Mouse (Mus musculus) bone marrow, adult 2 months (tissue): ENCODE data around the gene Map2k1. TPM values are rescaled to one million over a fixed set of nuclear protein-coding genes. Genes with fewer than 3 reads are reported as not detected.
"Not testable (repeated sequence)": the region's sequence is repeated elsewhere in the genome, so short reads cannot be mapped to it uniquely, and the experiment has no call there.

Experiments used
- H3K27ac ChIP-seq: fragments of 200-500 bp; 2 replicates; pipeline ENCODE4 v1.5.1; 2012; ENCODE audit warnings: low read depth, mild to moderate bottlenecking, control low read depth, inconsistent platforms, low read length; ENCODE audit not compliant: control insufficient read depth, poor library complexity, insufficient read depth
- H3K4me1 ChIP-seq: fragments of 200-500 bp; 2 replicates; pipeline ENCODE4 v1.6.1; 2011; ENCODE audit warnings: low read length; ENCODE audit not compliant: control insufficient read depth, insufficient read depth
- H3K4me3 ChIP-seq: fragments of 200-500 bp; replicated peaks from 2 replicates; pipeline ENCODE3; 2011; ENCODE audit warnings: mild to moderate bottlenecking, low read depth, low read length, control low read depth; ENCODE audit not compliant: control insufficient read depth
- CTCF ChIP-seq: fragments of 200-500 bp; IDR thresholded peaks from 2 replicates; pipeline ENCODE4 v1.5.1; 2011; ENCODE audit warnings: low read length, control low read depth; ENCODE audit not compliant: control insufficient read depth, insufficient read depth
- POLR2A ChIP-seq: fragments of 200-500 bp; IDR thresholded peaks from 2 replicates; pipeline ENCODE4 v1.6.1; 2011; ENCODE audit warnings: low read depth, mild to moderate bottlenecking, control low read depth, low read length, borderline replicate concordance; ENCODE audit not compliant: control insufficient read depth
- WGBS: fragments of 180-500 bp; shearing (Covaris S2); methylation state at CpG from one replicate; pipeline ENCODE4 v1.1.7; 2018; 5-methylcytosine and 5-hydroxymethylcytosine counted together
- polyA plus RNA-seq: library from polyadenylated mRNA; stranded (reverse); fragments of >200 nt; gene quantifications from 2 replicates; pipeline ENCODE4 v1.2.4, GENCODE M21; 2011; ENCODE audit warnings: low replicate concordance; ENCODE audit not compliant: missing spikeins, insufficient read depth, insufficient read length

Gene Map2k1
- polyA plus RNA-seq, 1 experiment: 22.2 TPM

GRCm38 (mm10) chr9:64197524-64197923 is 55.9 kb downstream of the Map2k1 start:
- TF ChIP-seq POLR2A (no peak), CTCF (no peak)
- no peak overlapping the region for H3K27ac ChIP-seq
- no peak overlapping the region for H3K4me3 ChIP-seq
- H3K4me1 ChIP-seq: peaks cover under 1% of the 10 kb centered on the region; the same call in 1 of the 2 replicates
- WGBS: 89% methylated on average over 8 of the region's 8 CpGs

- TF ChIP-seq CTCF (no peak), POLR2A (no peak)
- no peak overlapping the region for H3K27ac ChIP-seq
- WGBS: 83% methylated on average over 4 of the region's 4 CpGs
- no peak overlapping the region for H3K4me3 ChIP-seq
- no peaks in the 10 kb centered on the region for H3K4me1 ChIP-seq
These were observed 57.9 kb downstream of the Map2k1 start for GRCm38 (mm10) chr9:64195554-64195953.

GRCm38 (mm10) chr9:64193879-64194278 is 59.6 kb downstream of the Map2k1 start:
- Histone ChIP-seq H3K4me1 (no peaks in the 10 kb centered on the region), H3K4me3 (no peak overlapping the region), H3K27ac (no peak overlapping the region)
- 91% methylated on average over 1 of the region's 1 CpGs for WGBS
- TF ChIP-seq CTCF: no peak
- no peak for TF ChIP-seq POLR2A

- 86% methylated on average over 5 of the region's 5 CpGs for WGBS
These were observed 69.1 kb downstream of the Map2k1 start for GRCm38 (mm10) chr9:64184166-64184840.

GRCm38 (mm10) chr9:64183295-64183694 is 70.1 kb downstream of the Map2k1 start:
- not testable (repeated sequence) for H3K4me3 ChIP-seq, H3K27ac ChIP-seq, H3K4me1 ChIP-seq
- WGBS: 82% methylated on average over 5 of the region's 5 CpGs

More at GRCm38 (mm10) chr9:64184166-64184840, 69.1 kb downstream of the Map2k1 start:
- TF ChIP-seq CTCF: no peak
- TF ChIP-seq POLR2A: no peak
- H3K27ac ChIP-seq: no peak overlapping the region
- no peak overlapping the region for H3K4me3 ChIP-seq
- H3K4me1 ChIP-seq: no peaks in the 10 kb centered on the region; the same call in 1 of the 2 replicates

- TF ChIP-seq CTCF (peak; percentile 26), POLR2A (peak; percentile 83; the same call in 1 of the 2 replicates)
- Histone ChIP-seq H3K4me1 (no peaks in the 10 kb centered on the region; the same call in 1 of the 2 replicates), H3K4me3 (peak within 1 kb of the TSS; percentile 100), H3K27ac (peak within 1 kb of the TSS; percentile 97)
- WGBS: under 1% methylated on average over 35 of the region's 35 CpGs
These were observed 74.3 kb downstream of the Map2k1 start, which contains the start of gene Snapc5 for GRCm38 (mm10) chr9:64178974-64179646. Gene Snapc5 (plus strand): TSS chr9:64179274.

- Histone ChIP-seq H3K27ac (no peak overlapping the region), H3K4me3 (peak overlapping the region; percentile 100), H3K4me1 (no peaks in the 10 kb centered on the region; the same call in 1 of the 2 replicates)
- TF ChIP-seq POLR2A (no peak), CTCF (no peak)
- WGBS: 57% methylated on average over 3 of the region's 3 CpGs
These were observed 74.8 kb downstream of the Map2k1 start for GRCm38 (mm10) chr9:64178610-64178973.

- no peaks in the 10 kb centered on the region; the same call in 1 of the 2 replicates for H3K4me1 ChIP-seq
- TF ChIP-seq CTCF (no peak), POLR2A (no peak)
- no peak overlapping the region for H3K4me3 ChIP-seq
- no peak overlapping the region for H3K27ac ChIP-seq
- WGBS: 74% methylated on average over 11 of the region's 11 CpGs
These were observed 78.1 kb downstream of the Map2k1 start for GRCm38 (mm10) chr9:64175378-64175777.

GRCm38 (mm10) chr9:64174766-64175165 is 78.7 kb downstream of the Map2k1 start:
- H3K4me1 ChIP-seq: no peaks in the 10 kb centered on the region; the same call in 1 of the 2 replicates
- no peak overlapping the region for H3K4me3 ChIP-seq
- 65% methylated on average over 8 of the region's 8 CpGs for WGBS
- no peak overlapping the region for H3K27ac ChIP-seq
- TF ChIP-seq CTCF (no peak), POLR2A (no peak)
